Mouse (Mus musculus): Measurements from ENCODE around the gene Palm3.
"Not testable (repeated sequence)": the region's sequence is repeated elsewhere in the genome, so short reads cannot be mapped to it uniquely, and the experiment has no call there.

Palm3 gene

DNA sequence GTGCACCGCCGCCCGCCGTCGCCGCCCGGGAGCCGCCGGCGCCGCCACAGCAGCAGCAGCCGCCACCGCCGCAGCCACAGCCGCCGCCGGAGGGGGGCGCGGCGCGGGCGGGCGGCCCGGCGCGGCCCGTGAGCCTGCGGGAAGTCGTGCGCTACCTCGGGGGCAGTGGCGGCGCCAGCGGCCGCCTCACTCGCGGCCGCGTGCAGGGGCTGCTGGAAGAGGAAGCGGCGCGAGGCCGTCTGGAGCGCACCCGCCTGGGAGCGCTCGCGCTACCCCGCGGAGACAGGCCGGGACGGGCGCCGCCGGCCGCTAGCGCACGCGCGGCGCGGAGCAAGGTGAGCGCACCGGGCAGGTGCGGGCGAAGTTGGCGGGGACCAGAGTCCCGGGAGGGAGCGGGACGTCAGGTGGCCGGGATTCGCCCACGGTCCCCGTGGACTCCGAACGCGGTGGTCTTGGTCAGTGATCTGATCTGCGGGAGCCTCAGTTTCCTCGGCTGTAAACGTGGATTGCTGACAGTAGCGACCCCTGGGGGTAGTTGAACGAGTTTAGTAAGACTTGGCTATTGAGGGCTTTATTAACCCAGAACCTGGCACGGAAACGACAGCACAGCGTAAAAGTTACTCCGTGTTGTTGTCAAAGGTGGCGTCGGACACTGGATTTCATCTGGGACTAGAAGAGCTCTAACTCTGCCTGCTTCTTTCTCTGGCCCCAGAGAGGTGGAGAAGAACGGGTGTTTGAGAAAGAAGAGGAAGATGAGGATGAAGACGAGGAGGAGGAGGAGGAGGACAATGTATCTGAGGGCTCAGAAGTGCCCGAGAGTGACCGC lies 22.8 kb upstream of the Palm3 start:
- DNase-seq: peak; percentile 48 to 66

DNA sequence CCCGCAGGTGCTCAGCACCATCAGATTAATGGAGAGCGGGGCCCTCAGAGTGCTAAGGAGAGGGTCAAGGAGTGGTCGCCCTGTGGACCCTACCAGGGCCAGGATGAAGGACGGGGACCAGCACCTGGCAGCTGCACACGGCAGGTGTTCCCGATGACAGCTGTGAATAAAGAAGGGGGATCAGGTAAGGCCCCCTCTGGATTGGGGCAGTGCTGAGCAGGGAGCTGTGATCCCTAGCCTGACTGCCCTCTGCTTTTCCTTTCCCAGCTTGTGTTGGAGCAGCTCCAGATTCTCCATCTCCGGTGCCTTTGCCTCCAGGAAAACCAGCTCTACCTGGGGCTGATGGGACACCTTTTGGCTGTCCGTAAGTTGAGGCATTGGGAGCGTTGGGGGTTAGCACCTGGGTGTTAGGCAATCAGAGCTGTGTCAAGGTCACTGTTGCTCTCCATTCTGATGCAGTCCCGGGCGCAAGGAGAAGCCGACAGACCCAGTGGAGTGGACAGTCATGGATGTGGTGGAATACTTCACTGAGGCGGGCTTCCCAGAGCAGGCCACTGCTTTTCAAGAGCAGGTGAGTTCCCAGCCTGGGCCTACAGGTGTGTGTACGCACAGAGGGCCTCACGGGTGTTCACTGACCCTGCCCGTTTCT lies 22.1 kb upstream of the Palm3 start:
- DNase-seq: peak in 1 of 2 experiments; percentile 32

DNA sequence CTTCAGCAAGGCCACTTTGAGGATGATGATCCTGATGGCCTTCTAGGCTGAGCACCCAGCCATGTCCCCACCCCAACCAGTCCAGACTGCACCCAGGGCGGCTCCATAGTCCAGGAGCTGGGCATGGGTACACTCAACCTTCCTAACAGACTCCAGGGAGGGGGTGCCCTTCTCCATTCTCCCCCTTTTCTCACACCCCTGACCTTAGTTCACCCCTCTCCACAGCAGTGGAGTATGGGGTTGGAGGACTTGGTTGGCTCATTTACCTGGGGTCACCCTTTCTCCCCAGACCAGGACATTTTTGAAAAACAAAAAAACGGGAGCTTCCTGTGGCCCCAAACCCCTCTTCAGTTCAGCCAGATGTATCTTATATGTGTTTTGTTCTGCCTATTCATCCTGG lies 21.4 kb upstream of the Palm3 start:
- DNase-seq: no peak

DNA sequence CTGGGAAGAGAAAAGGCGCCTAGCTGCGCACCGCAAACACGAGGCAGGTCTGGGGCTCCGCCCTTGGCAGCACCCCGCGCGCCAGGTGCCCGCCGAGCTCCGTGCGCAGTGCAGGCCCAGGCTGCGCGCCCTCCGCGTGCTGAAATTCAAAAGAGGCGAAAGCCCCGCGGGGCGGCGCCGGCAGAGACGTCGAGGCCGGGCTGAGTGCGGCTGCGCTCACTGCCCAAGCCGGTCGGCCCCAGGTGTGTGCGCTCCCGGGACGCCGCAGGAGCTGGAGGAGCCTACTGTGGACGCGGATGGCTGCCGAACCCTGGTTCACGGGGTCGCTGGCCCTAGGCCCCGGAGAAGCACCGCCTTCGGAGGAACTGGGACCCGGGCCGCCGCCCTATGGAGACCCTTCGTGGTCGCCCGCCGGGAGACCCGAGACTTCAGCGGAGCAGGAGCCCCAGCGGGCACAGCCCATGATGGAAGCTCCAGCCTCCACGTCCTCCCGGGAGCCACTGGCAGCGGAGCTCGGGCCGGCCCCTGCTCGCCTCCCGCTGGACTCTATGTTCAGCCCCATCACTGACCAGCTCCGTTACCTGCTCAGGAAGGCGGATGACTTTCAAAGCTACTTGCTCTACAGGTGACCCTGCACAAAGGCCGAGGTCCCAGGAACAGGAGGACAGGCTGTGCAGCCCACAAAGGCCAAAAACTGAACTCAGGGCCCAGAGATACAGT lies 19.8 kb upstream of the Palm3 start, which contains the start of gene 1700067K01Rik:
Gene 1700067K01Rik (plus strand): TSS at position 222 of the 720 bp plus-strand sequence.
- no peak for DNase-seq

DNA sequence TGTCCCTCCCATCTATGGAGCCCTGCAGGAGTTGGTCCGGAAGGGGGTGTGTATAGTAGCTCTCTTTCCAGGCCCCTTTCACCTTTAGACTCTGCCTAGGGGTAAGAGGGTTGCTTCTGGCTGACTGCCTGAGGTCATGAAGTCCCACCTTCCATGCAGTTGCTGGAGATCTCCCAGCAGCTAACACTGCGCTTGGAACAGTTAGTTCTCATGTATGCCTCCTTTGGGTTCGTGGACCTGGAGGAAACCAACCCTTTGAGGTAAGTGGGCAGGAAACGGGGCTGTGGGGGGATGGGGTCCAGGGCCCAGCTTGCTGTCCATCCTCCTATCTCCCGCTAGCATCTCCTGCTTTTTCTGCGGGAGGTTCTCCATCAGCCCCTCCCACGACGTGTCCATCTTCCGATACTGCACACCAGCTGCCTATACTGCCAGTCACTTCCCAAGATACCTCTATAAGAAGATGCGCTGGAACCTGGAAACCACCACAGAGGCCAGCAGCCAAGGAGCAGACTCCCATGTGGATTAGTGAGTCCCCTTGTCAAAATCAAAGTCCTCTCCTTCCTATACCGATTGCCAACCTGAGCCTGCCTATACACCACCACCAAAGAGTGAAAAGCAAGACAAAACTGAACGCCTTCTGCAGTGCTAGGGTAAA lies 18.2 kb upstream of the Palm3 start:
- DNase-seq: no peak

DNA sequence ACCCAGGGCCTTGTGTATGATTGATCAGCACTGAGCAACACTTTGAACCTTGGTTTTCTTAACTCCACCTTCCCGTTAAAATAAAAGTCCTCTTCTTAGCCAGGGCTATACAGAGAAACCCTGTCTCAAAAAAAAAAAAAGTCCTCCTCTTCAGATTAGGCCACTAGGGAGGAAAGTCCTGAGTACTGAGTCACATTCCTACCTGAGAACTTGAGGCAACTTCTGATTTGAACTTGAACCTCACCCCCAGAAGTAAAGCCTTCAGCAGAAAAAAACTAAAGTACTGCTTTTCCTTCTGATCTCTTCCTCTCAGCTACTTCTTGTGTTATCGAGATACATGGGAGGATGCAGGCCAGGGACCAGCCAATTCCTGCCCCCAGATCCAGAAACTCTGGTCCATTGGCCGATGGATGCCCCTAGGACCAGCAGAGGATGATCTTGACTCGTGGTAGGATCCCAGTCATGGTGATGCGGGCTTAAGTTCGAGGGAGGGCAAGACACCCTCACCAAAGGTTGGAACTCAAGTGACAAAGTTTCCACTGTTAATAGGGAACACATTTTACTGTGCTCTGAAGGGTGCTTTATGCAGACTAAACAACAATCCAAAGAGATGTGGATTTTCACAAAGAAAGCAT lies 17.5 kb upstream of the Palm3 start:
- no peak for DNase-seq

DNA sequence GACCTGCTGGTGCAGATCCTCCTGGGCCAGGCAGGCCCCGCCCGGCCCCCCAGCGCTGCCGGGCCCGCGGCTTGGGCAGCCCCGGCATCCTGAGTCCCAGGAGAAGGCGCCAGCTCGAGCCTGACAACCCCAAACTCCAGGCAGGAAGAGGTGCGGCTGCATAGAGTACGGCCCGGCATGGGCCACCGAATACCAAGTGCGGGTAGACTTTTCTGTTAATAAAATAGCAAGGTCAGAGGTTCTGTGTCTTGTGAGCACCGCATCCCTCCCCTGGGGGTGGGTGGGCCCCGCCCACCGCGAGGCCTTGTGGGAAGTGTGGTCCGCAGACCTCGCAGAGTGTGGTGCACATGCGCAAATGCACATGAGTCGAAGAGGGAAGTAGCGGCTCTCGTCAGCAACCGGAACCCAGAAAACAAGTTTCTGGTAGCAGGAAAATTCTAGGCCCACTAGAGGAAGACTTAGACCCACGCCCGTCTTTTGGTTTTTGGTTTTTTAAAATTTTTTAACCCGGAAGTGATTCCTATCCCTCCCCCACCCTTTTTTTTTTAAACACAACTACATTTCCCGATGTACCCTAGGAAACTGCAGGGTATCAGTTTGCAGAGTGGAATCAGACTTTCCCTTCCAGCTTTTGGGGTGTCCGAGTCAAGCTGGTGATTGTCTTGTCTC lies 16.6 kb upstream of the Palm3 start:
- DNase-seq: peak; percentile 94

DNA sequence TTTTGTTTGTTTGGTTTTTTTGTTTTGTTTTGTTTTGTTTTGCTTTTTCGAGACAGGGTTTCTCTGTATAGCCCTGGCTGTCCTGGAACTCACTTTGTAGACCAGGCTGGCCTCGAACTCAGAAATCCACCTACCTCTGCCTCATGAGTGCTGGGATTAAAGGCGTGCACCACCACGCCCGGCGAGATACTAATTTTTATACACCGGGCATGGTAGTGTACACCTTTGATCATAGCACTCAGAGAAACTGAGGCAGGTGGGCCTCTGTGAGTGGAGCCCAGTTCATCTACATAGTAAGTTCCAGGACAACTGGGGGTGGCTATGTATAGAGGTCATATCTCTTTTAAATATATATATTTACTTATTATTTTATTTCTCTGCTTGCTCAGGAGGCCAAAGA lies 15.8 kb upstream of the Palm3 start:
- not testable (repeated sequence) for DNase-seq

DNA sequence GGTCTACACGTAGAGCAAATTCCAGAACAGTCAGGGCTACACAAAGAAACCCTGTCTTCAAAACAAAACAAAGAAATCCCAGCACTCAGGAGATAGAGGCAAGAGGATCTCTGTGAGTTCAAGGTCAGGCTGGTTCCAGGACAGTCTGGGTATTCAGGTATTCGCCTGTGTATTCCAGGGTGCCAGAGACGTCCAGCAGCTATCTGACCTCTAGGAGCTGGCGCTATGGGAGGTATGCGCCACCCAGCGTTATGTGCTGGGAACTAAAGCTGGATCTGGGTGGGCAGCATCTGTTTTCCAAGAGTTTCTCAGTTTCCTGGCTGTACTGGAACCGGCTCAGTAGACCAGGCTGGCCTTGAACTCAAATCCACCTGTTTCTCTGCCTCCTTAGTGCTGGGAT lies 12.9 kb upstream of the Palm3 start:
- no peak for DNase-seq

DNA sequence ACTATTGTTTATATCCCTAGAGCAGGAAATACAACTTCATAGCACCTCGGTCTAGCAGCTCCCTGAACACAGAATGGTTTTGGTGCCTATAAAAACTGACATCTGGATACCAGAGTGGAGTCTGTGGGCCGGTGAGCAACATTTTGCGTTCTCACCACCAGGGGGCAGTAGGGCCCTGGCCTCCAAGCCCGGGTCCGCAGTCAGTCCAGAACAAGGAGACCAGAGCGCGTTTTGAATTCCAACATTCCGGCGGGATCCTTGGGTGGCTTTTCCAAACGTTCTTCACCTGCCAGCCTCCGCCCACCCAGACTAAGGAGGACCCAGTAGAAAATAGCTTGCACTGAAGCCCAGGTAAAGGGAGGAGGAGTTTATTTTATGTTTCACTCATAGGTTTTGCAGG lies 11.4 kb upstream of the Palm3 start:
- DNase-seq: peak; percentile 84 to 91

DNA sequence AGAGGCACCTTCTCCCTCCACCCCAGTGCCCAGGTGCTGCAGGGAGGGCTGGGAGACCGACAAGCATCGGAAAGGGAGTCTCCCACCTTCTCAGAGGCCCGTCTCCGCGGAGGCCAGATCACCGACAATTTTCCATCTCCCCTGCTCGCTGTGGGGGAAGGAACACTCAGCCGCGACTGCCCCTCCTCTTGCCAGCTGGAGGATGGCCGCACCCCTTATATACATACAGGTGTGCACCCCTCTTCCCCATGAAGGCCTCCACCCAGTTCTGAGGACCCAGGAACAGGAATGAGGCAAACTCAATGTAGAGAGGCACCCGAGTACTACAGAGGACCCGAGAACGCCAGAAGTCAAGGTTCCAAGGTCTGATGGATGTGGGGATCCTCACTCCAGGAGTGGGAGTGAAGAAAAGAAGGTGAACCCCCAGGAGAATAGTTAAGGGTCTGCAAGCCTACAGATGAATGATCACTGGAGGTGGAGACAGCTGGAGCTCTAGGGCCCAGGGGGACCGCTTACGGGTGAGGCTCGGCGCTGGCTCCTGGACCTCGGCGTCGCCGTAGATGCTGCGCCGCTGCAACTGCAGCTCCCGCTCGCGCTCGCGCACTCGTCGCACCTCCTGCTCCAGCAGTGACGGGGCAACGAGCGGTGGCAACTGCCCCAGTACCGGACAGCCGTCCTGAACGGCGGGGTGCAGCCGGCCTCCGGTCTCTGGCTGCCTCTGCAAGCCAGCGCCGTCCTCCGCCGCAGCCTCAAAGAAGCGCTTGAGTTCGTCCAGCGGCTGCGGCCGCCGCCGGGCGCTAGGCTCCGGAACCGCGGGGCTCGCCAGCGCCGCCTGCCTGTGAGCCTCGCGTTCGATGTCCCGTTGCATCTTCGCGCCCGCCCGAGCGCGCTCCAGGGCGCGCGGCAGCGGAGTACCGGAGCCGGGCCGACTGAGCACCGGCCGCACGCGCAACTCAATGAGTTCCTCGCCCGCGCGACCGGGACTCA lies 10.4 kb upstream of the Palm3 start:
- DNase-seq: peak; percentile 71 to 87

DNA sequence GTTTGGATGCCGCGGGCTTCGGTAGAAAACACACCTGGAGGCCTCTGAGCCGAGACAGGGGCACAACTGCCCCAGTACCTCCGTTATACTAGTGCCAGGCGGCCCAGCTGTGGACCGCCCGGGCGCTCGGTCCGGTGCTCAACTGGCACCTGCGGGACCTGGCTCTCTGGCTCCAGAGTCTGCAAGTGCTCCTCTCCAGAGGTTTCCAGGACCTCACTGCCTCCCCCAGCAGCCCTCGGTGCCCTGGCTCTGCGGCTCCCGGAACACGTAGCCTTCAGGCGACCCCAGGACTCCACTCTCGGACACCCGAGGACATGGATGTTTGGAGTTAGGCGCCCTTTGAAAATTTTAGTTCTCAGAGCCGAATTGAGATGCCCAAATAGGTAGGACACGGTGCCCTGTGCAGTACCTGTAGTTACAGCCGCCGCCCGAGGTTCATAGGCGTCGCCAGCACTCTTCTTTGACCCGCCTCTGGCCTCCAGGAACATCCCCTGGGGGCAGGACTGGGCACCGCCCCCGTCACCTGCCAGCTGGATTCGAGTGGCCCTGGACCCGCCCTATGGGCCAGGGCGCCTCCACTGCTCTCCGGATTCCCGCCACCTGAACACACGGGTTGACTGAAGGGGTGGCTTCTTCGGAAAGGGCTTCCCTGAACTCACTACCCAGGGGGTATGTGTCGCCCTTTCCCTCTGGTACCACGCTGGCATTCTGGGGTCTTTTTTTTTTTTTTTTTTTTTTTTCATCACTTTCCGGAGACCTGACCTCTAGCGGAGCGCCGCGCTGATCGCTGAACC lies 9.4 kb upstream of the Palm3 start, which contains the start of gene 2210011C24Rik:
Gene 2210011C24Rik (minus strand): TSS at position 467 of the 794 bp plus-strand sequence.
- no peak for DNase-seq

DNA sequence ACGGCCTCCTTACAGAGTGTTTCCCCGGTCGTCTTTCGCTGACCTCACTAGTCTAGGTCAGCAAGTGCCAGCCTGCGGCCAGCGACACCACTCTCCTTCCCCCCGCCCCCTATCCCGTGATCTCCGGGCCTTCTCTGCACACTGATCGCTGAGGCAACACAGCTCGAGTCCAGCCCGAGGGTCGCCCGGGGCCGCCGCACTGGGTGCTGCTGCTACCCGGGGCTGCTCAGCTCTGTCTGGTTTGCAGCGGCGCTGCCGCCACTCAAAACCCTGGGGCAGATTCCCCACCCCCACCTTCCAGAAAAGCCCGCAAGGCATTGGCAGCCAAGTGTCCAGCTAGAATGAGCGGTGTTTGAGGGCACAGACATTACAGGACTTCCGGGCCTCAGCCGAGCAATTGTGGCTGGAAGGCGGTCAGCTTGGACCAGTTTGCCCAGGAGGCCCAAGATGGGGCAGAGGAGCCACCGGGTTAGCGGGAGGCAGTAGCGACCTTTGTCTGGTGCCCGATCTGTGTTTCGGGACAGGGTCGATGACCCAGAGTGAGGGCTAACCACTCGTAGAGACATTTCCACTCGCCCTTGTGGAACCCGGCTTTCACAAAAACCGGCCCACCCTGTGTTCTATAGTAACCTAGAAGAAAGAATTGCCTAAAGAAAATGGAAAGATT lies 8.6 kb upstream of the Palm3 start:
- no peak for DNase-seq

DNA sequence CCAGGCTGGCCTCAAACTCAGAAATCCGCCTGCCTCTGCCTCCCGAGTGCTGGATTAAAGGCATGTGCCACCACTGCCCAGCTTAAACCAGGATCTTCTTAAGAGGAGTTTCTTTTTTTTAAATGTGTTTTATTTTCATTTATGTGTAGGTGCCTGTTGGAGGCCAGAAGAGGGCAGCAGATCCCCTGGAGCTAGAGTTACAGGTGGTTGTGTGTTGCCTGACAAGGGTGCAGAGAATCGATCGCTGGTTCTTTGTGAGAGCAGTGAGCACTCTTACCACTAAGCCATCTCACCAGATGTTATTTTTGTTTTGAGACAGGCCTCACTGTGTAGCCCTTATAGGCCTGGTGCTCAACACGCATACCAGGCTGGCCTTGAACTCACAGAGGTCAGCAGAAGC lies 5.4 kb upstream of the Palm3 start:
- no peak for DNase-seq

DNA sequence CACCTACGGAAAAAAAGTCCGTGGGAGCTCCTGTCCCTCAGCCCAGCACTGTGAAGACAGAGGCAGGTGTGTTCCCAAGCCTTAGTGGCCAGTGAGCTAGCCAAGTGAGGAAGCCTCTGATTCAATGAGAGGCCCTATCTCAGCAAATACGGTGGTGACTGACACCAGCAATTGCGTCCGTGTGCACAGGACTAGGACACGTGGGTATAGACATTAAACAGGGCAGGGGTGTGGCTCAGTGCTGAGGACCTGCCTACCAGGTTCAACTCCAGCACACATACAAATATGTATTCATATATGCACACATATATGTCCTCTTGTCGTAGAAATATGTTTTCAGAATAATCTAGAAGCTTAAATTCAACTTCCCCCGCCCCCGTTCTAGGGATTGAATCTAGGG lies 1.5 kb upstream of the Palm3 start:
- no peak for DNase-seq

DNA sequence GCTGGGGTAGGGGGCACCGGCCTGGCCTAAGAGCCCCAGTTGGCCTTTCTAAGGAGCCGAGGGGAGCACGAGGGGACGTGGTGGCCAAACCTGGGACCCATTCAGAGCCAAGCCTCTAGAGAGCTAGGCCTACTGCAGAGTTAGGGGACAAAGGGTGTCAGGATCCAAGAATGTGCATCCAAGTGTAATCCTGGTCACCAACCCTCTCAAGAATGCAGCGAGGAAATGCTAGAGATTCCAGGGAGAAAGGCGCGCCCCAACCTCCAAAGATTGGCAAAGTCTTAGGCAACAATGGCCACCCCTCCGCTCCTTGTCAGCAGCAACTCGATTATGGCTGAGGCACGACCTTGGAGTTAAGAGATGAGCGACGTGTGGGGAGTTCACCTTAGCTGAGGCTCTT lies 298 bp downstream of the Palm3 start:
- DNase-seq: no peak

DNA sequence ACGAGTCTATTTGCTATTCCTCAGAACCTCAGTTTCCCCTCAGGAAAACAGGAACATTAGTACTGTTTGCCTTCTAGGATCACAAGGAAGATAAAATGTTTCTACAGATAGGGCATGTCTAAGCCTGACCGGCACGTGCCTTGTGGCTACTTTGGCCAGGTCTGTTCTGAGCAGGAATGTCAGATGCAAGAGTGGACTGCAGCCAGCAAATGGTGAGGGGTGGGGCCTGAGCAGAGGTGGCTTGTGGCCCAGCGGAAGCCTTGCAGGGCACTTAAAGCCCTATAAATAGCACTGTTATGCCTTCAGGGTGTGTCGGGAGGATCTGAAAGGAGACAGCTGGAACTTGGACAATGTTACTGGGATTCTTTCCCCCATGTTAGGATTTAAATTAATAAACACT lies 1.8 kb downstream of the Palm3 start:
- no peak for DNase-seq

DNA sequence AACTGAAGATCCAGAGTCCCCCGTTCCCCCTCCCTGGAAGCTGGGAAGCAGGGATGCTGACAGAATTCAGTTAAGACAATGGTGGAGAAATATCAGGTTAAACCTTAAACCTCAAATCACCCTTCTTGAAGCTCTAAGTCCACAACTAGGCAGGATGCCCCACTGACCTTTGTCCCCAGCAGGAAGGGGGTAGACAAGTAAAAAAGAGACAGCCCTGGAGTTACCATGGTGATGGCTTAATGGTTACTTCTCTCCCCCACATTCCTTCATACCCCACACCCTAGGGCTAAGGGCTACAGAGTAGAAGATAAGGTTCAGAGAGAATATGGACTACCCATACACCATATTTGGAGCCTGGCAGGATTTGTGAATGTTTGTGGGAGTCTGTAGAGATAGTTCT lies 2.4 kb downstream of the Palm3 start:
- no peak for DNase-seq

DNA sequence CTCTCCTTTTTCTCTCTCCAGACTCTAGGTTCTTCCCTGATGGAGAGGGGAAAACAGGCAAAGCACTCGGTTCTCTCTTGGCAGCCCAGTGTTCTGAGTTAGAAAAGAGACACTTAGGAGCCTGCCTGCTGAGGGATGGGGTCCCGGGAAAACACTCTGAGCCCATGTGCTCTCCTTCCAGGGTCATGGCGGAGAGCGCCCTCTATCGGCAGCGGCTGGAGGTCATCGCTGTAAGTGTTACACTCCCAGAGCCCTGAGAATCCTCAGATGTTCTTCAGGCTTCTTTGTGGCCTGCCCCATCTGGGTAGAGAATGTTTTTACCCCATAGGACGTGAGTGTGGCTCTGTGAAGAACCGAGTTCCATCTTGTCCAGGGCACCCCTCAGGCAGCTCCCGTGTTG lies 2.9 kb downstream of the Palm3 start:
- peak in 1 of 2 experiments; percentile 51 for DNase-seq

Measured in cerebellum, adult 18-20 months (tissue).